Mouse (Mus musculus): Measurements from ENCODE around the gene Eif1b. TPM values are rescaled to one million over a fixed set of nuclear protein-coding genes. Genes with fewer than 3 reads are reported as not detected.

Gene Eif1b
- polyA plus RNA-seq, 1 experiment, result 167 TPM

GRCm38 (mm10) chr9:120501191-120501902 lies 9.3 kb downstream of the Eif1b start:
- no peak; the same call in 1 of the 2 replicates for TF ChIP-seq CTCF (IDR thresholded peaks at IDR 0.05; ENCODE audit: borderline replicate concordance, insufficient read depth, low read depth, low read length)
- TF ChIP-seq POLR2A (IDR thresholded peaks at IDR 0.05; ENCODE audit: borderline replicate concordance, insufficient read depth, low read length), result no peak
- Histone ChIP-seq H3K4me1 (ENCODE audit: control insufficient read depth, insufficient read depth, low read length) (no peaks in the 10 kb centered on the region), H3K27ac (ENCODE audit: insufficient read depth, low read length) (no peak overlapping the region), H3K4me3 (replicated peaks; ENCODE audit: insufficient read depth, low read depth, low read length) (no peak overlapping the region), H3K27me3 (ENCODE audit: control insufficient read depth, insufficient read depth, low read length) (no peaks in the 10 kb centered on the region)
- 33% methylated on average over 10 of the region's 10 CpGs for WGBS
- DNase-seq, result no peak

DNA sequence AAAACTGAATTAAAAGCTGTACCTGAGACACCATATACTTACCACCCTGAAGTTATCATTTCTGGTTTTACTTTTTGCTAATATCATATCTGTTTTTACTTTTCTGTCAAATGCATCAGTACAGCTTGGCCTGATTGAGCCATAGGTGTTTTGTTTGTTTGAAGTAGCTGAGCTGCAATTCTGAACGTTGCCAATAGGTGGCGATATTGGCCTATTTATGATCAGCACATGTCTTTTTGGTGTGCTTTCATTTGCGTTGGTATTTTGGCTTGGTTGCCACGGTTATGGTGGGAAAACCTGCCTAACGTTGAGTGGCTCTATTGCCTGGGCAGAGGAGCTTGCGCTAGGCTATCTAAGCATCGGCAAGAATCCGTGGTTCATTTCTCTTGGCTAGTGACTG lies 10.0 kb downstream of the Eif1b start:
- Histone ChIP-seq H3K4me3 (replicated peaks; ENCODE audit: insufficient read depth, low read depth, low read length) (no peak overlapping the region), H3K27me3 (ENCODE audit: control insufficient read depth, insufficient read depth, low read length) (no peaks in the 10 kb centered on the region), H3K27ac (ENCODE audit: insufficient read depth, low read length) (no peak overlapping the region), H3K4me1 (ENCODE audit: control insufficient read depth, insufficient read depth, low read length) (no peaks in the 10 kb centered on the region)
- peak; percentile 59 to 75 for DNase-seq
- WGBS, result 3% methylated on average over 8 of the region's 8 CpGs
- TF ChIP-seq POLR2A (IDR thresholded peaks at IDR 0.05; ENCODE audit: borderline replicate concordance, insufficient read depth, low read length) (no peak), CTCF (IDR thresholded peaks at IDR 0.05; ENCODE audit: borderline replicate concordance, insufficient read depth, low read depth, low read length) (peak; percentile 63)

DNA sequence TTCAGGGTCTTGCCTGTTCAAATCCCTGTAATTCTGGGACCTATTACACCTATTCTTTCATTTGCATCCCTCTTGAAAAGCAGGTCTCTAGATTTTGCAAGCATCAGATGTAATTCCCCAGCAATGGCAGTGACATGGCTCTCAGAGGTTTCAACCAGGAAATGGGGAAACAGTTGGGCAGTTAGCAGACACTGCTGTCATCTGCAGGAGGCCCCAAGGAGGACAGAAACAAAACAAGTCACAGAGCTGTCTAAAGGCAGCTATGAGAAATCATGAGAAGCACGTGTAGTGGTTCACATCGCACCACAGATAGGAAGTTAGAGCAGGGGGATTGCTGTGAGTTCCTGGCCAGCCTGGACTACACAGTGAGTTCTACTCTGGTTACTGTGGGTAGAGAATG lies 12.4 kb downstream of the Eif1b start:
- TF ChIP-seq CTCF (IDR thresholded peaks at IDR 0.05; ENCODE audit: borderline replicate concordance, insufficient read depth, low read depth, low read length), result no peak
- TF ChIP-seq POLR2A (IDR thresholded peaks at IDR 0.05; ENCODE audit: borderline replicate concordance, insufficient read depth, low read length), result no peak
- no peak overlapping the region for H3K27ac ChIP-seq (ENCODE audit: insufficient read depth, low read length)

DNA sequence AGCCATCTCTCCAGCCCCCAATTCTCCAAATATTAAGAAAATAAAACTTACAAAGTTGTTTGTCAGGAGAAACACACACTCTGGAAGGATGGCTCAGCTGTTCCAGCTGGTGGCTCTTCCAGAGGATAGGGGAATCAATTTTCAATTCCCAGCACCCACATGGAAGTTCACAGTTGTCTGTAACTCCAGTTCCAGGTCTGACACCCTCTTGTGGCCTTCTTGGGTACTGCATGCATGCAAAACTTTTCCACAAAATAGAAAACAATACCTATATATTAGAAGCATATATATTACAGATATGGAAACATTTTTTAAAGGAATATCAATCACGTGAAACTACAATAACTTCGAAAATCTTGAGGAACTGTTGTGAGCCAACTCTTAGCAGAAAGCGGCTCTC lies 19.7 kb downstream of the Eif1b start:
- no peak for DNase-seq
- TF ChIP-seq CTCF (IDR thresholded peaks at IDR 0.05; ENCODE audit: borderline replicate concordance, insufficient read depth, low read depth, low read length) (peak; percentile 32; the same call in 1 of the 2 replicates), POLR2A (IDR thresholded peaks at IDR 0.05; ENCODE audit: borderline replicate concordance, insufficient read depth, low read length) (no peak)
- 70% methylated on average over 3 of the region's 3 CpGs for WGBS
- Histone ChIP-seq H3K27me3 (ENCODE audit: control insufficient read depth, insufficient read depth, low read length) (no peaks in the 10 kb centered on the region), H3K27ac (ENCODE audit: insufficient read depth, low read length) (no peak overlapping the region), H3K4me3 (replicated peaks; ENCODE audit: insufficient read depth, low read depth, low read length) (no peak overlapping the region), H3K4me1 (ENCODE audit: control insufficient read depth, insufficient read depth, low read length) (no peaks in the 10 kb centered on the region)

More for the DNA sequence above, 12.4 kb downstream of the Eif1b start:
- H3K27me3 ChIP-seq (ENCODE audit: control insufficient read depth, insufficient read depth, low read length), result no peaks in the 10 kb centered on the region
- no peak for DNase-seq
- no peak overlapping the region for H3K4me3 ChIP-seq (replicated peaks; ENCODE audit: insufficient read depth, low read depth, low read length)
- WGBS, result 76% methylated on average over 2 of the region's 2 CpGs
- H3K4me1 ChIP-seq (ENCODE audit: control insufficient read depth, insufficient read depth, low read length), result no peaks in the 10 kb centered on the region

DNA sequence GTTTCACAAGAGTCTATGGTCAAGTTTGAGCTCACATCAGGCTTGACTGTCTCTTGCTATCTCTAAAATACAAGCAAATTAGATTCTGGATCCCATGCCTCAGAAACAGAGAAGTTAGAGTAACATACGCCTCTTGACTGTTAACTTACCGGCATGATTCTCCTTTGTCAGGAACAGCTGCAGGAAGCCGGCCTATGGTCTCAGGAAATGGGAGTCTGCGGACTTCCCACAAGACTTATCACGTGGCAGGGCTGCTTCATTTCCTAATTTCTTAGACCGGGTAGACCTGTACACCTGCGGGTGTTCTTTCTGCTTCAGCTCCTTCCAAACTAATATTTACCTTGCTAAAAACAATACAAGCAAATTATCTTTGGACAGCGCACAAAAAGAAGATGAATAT lies 24.7 kb downstream of the Eif1b start:
- no peak for DNase-seq
- H3K4me3 ChIP-seq (replicated peaks; ENCODE audit: insufficient read depth, low read depth, low read length), result no peak overlapping the region
- H3K27me3 ChIP-seq (ENCODE audit: control insufficient read depth, insufficient read depth, low read length), result no peaks in the 10 kb centered on the region
- WGBS, result 85% methylated on average over 8 of the region's 8 CpGs
- TF ChIP-seq POLR2A (IDR thresholded peaks at IDR 0.05; ENCODE audit: borderline replicate concordance, insufficient read depth, low read length), result no peak
- no peak for TF ChIP-seq CTCF (IDR thresholded peaks at IDR 0.05; ENCODE audit: borderline replicate concordance, insufficient read depth, low read depth, low read length)
- H3K27ac ChIP-seq (ENCODE audit: insufficient read depth, low read length), result no peak overlapping the region
- no peaks in the 10 kb centered on the region for H3K4me1 ChIP-seq (ENCODE audit: control insufficient read depth, insufficient read depth, low read length)

- H3K4me3 ChIP-seq (replicated peaks; ENCODE audit: insufficient read depth, low read depth, low read length), result no peak overlapping the region
- H3K27ac ChIP-seq (ENCODE audit: insufficient read depth, low read length), result no peak overlapping the region
- H3K27me3 ChIP-seq (ENCODE audit: control insufficient read depth, insufficient read depth, low read length), result no peaks in the 10 kb centered on the region
- TF ChIP-seq CTCF (IDR thresholded peaks at IDR 0.05; ENCODE audit: borderline replicate concordance, insufficient read depth, low read depth, low read length), result no peak
- TF ChIP-seq POLR2A (IDR thresholded peaks at IDR 0.05; ENCODE audit: borderline replicate concordance, insufficient read depth, low read length), result no peak
- WGBS, result 77% methylated on average over 3 of the region's 3 CpGs
- no peaks in the 10 kb centered on the region for H3K4me1 ChIP-seq (ENCODE audit: control insufficient read depth, insufficient read depth, low read length)
- DNase-seq, result no peak
These were observed 26.9 kb downstream of the Eif1b start for GRCm38 (mm10) chr9:120518946-120519345.

DNA sequence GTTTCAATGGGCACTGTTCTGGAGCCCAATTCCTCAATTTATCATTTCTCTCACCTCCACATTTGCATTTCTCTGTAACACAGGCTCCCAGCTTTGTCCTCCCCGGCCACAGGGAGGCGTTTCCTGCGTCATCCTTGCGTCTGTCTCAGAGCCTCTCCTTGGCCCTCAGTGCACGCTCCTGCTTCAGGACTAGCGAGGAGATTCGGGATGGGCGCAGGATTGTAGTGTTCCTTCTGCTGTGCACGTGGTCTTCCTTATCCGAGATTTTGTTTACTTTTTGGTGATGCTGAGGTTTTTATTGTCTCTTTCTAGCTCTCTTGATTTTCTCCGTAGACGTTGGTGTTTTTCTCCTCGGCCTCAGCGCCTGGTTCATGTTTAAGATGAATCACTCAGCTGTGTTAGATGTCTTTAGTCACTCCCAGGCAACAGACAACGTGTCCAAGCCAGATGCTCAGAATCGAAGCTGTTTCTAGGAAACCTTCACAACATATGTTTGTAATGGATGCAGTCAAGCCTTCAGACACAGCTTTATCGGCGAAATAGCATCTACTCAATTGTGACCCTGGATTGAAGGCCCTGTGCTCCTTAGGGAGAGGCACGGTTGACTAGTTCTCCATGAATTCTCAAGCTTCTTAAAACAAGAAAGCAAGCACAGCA lies 27.6 kb downstream of the Eif1b start:
- TF ChIP-seq POLR2A (IDR thresholded peaks at IDR 0.05; ENCODE audit: borderline replicate concordance, insufficient read depth, low read length) (no peak), CTCF (IDR thresholded peaks at IDR 0.05; ENCODE audit: borderline replicate concordance, insufficient read depth, low read depth, low read length) (no peak)
- DNase-seq, result no peak
- no peak overlapping the region for H3K4me3 ChIP-seq (replicated peaks; ENCODE audit: insufficient read depth, low read depth, low read length)
- no peaks in the 10 kb centered on the region for H3K4me1 ChIP-seq (ENCODE audit: control insufficient read depth, insufficient read depth, low read length)
- H3K27me3 ChIP-seq (ENCODE audit: control insufficient read depth, insufficient read depth, low read length), result no peaks in the 10 kb centered on the region
- no peak overlapping the region for H3K27ac ChIP-seq (ENCODE audit: insufficient read depth, low read length)
- 10% methylated on average over 19 of the region's 19 CpGs for WGBS

- Histone ChIP-seq H3K27ac (ENCODE audit: insufficient read depth, low read length) (no peak overlapping the region), H3K4me3 (replicated peaks; ENCODE audit: insufficient read depth, low read depth, low read length) (no peak overlapping the region), H3K4me1 (ENCODE audit: control insufficient read depth, insufficient read depth, low read length) (no peaks in the 10 kb centered on the region), H3K27me3 (ENCODE audit: control insufficient read depth, insufficient read depth, low read length) (no peaks in the 10 kb centered on the region)
- no peak for DNase-seq
- TF ChIP-seq POLR2A (IDR thresholded peaks at IDR 0.05; ENCODE audit: borderline replicate concordance, insufficient read depth, low read length) (no peak), CTCF (IDR thresholded peaks at IDR 0.05; ENCODE audit: borderline replicate concordance, insufficient read depth, low read depth, low read length) (no peak)
- WGBS, result 73% methylated on average over 1 of the region's 1 CpGs
These were observed 29.1 kb downstream of the Eif1b start for GRCm38 (mm10) chr9:120521161-120521560.
